Mouse (Mus musculus): ENCODE measurements at regions not wholly inside any gene's neighbourhood (a gene's known extent, or its start where the extent isn't known, plus 50 kb on each side); places are given as distances from the start of the nearest gene placed in this dataset.
A peak's percentile ranks its signal among the peaks of the same experiment; 100 is the strongest.

GRCm38 (mm10) chr1:41361512-41361911 lies 556.1 kb downstream of the Tmem182 start:
- H3K9me3 ChIP-seq (ENCODE audit: control insufficient read depth, low read length), result no peaks in the 10 kb centered on the region
- no peak overlapping the region for H3K4me3 ChIP-seq (replicated peaks; ENCODE audit: low read length)
- no peak overlapping the region for H3K27ac ChIP-seq (ENCODE audit: low read length)
- no peaks in the 10 kb centered on the region for H3K27me3 ChIP-seq (replicated peaks; ENCODE audit: control insufficient read depth, insufficient read depth, low read length)
- H3K36me3 ChIP-seq (ENCODE audit: control insufficient read depth, insufficient read depth), result no peaks in the 10 kb centered on the region
- H3K4me1 ChIP-seq (replicated peaks; ENCODE audit: control insufficient read depth, insufficient read depth, low read length), result peaks cover 6% of the 10 kb centered on the region; the same call in 1 of the 2 replicates
- 43% methylated on average over 3 of the region's 3 CpGs for WGBS
- no peak for ATAC-seq
- H3K9ac ChIP-seq (replicated peaks; ENCODE audit: low read depth, low read length), result no peak overlapping the region
- H3K4me2 ChIP-seq (ENCODE audit: low read length), result no peak overlapping the region

- Histone ChIP-seq H3K4me2 (ENCODE audit: low read length) (no peak overlapping the region), H3K36me3 (ENCODE audit: control insufficient read depth, insufficient read depth) (no peaks in the 10 kb centered on the region), H3K4me3 (replicated peaks; ENCODE audit: low read length) (no peak overlapping the region), H3K27ac (ENCODE audit: low read length) (no peak overlapping the region), H3K27me3 (replicated peaks; ENCODE audit: control insufficient read depth, insufficient read depth, low read length) (no peaks in the 10 kb centered on the region), H3K9me3 (ENCODE audit: control insufficient read depth, low read length) (no peaks in the 10 kb centered on the region), H3K9ac (replicated peaks; ENCODE audit: low read depth, low read length) (no peak overlapping the region), H3K4me1 (replicated peaks; ENCODE audit: control insufficient read depth, insufficient read depth, low read length) (peaks cover 16% of the 10 kb centered on the region)
- ATAC-seq, result peak; percentile 62
- WGBS, result 40% methylated on average over 4 of the region's 4 CpGs
Observed at GRCm38 (mm10) chr1:41380013-41380412, 574.6 kb downstream of the Tmem182 start.

GRCm38 (mm10) chr1:41381487-41381886 lies 576.1 kb downstream of the Tmem182 start:
- Histone ChIP-seq H3K9ac (replicated peaks; ENCODE audit: low read depth, low read length) (no peak overlapping the region), H3K4me2 (ENCODE audit: low read length) (no peak overlapping the region), H3K27me3 (replicated peaks; ENCODE audit: control insufficient read depth, insufficient read depth, low read length) (no peaks in the 10 kb centered on the region), H3K36me3 (ENCODE audit: control insufficient read depth, insufficient read depth) (no peaks in the 10 kb centered on the region), H3K4me1 (replicated peaks; ENCODE audit: control insufficient read depth, insufficient read depth, low read length) (peaks cover 16% of the 10 kb centered on the region), H3K9me3 (ENCODE audit: control insufficient read depth, low read length) (no peaks in the 10 kb centered on the region), H3K4me3 (replicated peaks; ENCODE audit: low read length) (no peak overlapping the region), H3K27ac (ENCODE audit: low read length) (no peak overlapping the region)
- 51% methylated on average over 7 of the region's 7 CpGs for WGBS
- no peak for ATAC-seq

GRCm38 (mm10) chr1:41384731-41385130 lies 579.3 kb downstream of the Tmem182 start:
- H3K4me3 ChIP-seq (replicated peaks; ENCODE audit: low read length), result no peak overlapping the region
- peaks cover 16% of the 10 kb centered on the region for H3K4me1 ChIP-seq (replicated peaks; ENCODE audit: control insufficient read depth, insufficient read depth, low read length)
- 29% methylated on average over 1 of the region's 1 CpGs for WGBS
- H3K27me3 ChIP-seq (replicated peaks; ENCODE audit: control insufficient read depth, insufficient read depth, low read length), result no peaks in the 10 kb centered on the region
- no peaks in the 10 kb centered on the region for H3K36me3 ChIP-seq (ENCODE audit: control insufficient read depth, insufficient read depth)
- H3K9me3 ChIP-seq (ENCODE audit: control insufficient read depth, low read length), result no peaks in the 10 kb centered on the region
- H3K9ac ChIP-seq (replicated peaks; ENCODE audit: low read depth, low read length), result no peak overlapping the region
- ATAC-seq, result no peak
- H3K27ac ChIP-seq (ENCODE audit: low read length), result no peak overlapping the region
- no peak overlapping the region for H3K4me2 ChIP-seq (ENCODE audit: low read length)

- Histone ChIP-seq H3K36me3 (ENCODE audit: control insufficient read depth, insufficient read depth) (no peaks in the 10 kb centered on the region), H3K9me3 (ENCODE audit: control insufficient read depth, low read length) (no peaks in the 10 kb centered on the region), H3K4me3 (replicated peaks; ENCODE audit: low read length) (no peak overlapping the region), H3K27me3 (replicated peaks; ENCODE audit: control insufficient read depth, insufficient read depth, low read length) (no peaks in the 10 kb centered on the region), H3K4me2 (ENCODE audit: low read length) (no peak overlapping the region), H3K9ac (replicated peaks; ENCODE audit: low read depth, low read length) (no peak overlapping the region), H3K27ac (ENCODE audit: low read length) (no peak overlapping the region), H3K4me1 (replicated peaks; ENCODE audit: control insufficient read depth, insufficient read depth, low read length) (peaks cover 14% of the 10 kb centered on the region)
- ATAC-seq, result no peak
- WGBS, result 66% methylated on average over 4 of the region's 4 CpGs
Observed at GRCm38 (mm10) chr1:41386435-41386834, 581.0 kb downstream of the Tmem182 start.

GRCm38 (mm10) chr1:41390102-41390884 lies 584.9 kb downstream of the Tmem182 start:
- WGBS, result 2% methylated on average over 11 of the region's 11 CpGs
- H3K4me2 ChIP-seq (ENCODE audit: low read length), result no peak overlapping the region
- peak; percentile 95 for ATAC-seq

GRCm38 (mm10) chr1:41391071-41391470 lies 585.7 kb downstream of the Tmem182 start:
- no peak overlapping the region for H3K4me2 ChIP-seq (ENCODE audit: low read length)
- no peaks in the 10 kb centered on the region for H3K36me3 ChIP-seq (ENCODE audit: control insufficient read depth, insufficient read depth)
- H3K27me3 ChIP-seq (replicated peaks; ENCODE audit: control insufficient read depth, insufficient read depth, low read length), result no peaks in the 10 kb centered on the region
- no peaks in the 10 kb centered on the region for H3K9me3 ChIP-seq (ENCODE audit: control insufficient read depth, low read length)
- no peak overlapping the region for H3K4me3 ChIP-seq (replicated peaks; ENCODE audit: low read length)
- no peak overlapping the region for H3K27ac ChIP-seq (ENCODE audit: low read length)
- no peak overlapping the region for H3K9ac ChIP-seq (replicated peaks; ENCODE audit: low read depth, low read length)
- peaks cover 10% of the 10 kb centered on the region for H3K4me1 ChIP-seq (replicated peaks; ENCODE audit: control insufficient read depth, insufficient read depth, low read length)
- WGBS, result 50% methylated on average over 7 of the region's 7 CpGs
- ATAC-seq, result no peak

More at GRCm38 (mm10) chr1:41390102-41390884, 584.9 kb downstream of the Tmem182 start:
- no peaks in the 10 kb centered on the region for H3K27me3 ChIP-seq (replicated peaks; ENCODE audit: control insufficient read depth, insufficient read depth, low read length)
- no peak overlapping the region for H3K4me3 ChIP-seq (replicated peaks; ENCODE audit: low read length)
- no peaks in the 10 kb centered on the region for H3K9me3 ChIP-seq (ENCODE audit: control insufficient read depth, low read length)
- no peaks in the 10 kb centered on the region for H3K36me3 ChIP-seq (ENCODE audit: control insufficient read depth, insufficient read depth)
- H3K9ac ChIP-seq (replicated peaks; ENCODE audit: low read depth, low read length), result no peak overlapping the region
- peaks cover 10% of the 10 kb centered on the region for H3K4me1 ChIP-seq (replicated peaks; ENCODE audit: control insufficient read depth, insufficient read depth, low read length)
- H3K27ac ChIP-seq (ENCODE audit: low read length), result no peak overlapping the region

GRCm38 (mm10) chr1:41393287-41393686 lies 587.9 kb downstream of the Tmem182 start:
- Histone ChIP-seq H3K27me3 (replicated peaks; ENCODE audit: control insufficient read depth, insufficient read depth, low read length) (no peaks in the 10 kb centered on the region), H3K9me3 (ENCODE audit: control insufficient read depth, low read length) (no peaks in the 10 kb centered on the region), H3K4me3 (replicated peaks; ENCODE audit: low read length) (no peak overlapping the region), H3K36me3 (ENCODE audit: control insufficient read depth, insufficient read depth) (no peaks in the 10 kb centered on the region), H3K9ac (replicated peaks; ENCODE audit: low read depth, low read length) (no peak overlapping the region), H3K4me1 (replicated peaks; ENCODE audit: control insufficient read depth, insufficient read depth, low read length) (peaks cover 10% of the 10 kb centered on the region), H3K27ac (ENCODE audit: low read length) (no peak overlapping the region), H3K4me2 (ENCODE audit: low read length) (no peak overlapping the region)
- 82% methylated on average over 4 of the region's 4 CpGs for WGBS
- no peak for ATAC-seq

GRCm38 (mm10) chr1:41395081-41395480 lies 589.7 kb downstream of the Tmem182 start:
- Histone ChIP-seq H3K9ac (replicated peaks; ENCODE audit: low read depth, low read length) (no peak overlapping the region), H3K27ac (ENCODE audit: low read length) (no peak overlapping the region), H3K4me1 (replicated peaks; ENCODE audit: control insufficient read depth, insufficient read depth, low read length) (peaks cover 6% of the 10 kb centered on the region), H3K4me3 (replicated peaks; ENCODE audit: low read length) (no peak overlapping the region), H3K36me3 (ENCODE audit: control insufficient read depth, insufficient read depth) (no peaks in the 10 kb centered on the region), H3K27me3 (replicated peaks; ENCODE audit: control insufficient read depth, insufficient read depth, low read length) (no peaks in the 10 kb centered on the region), H3K4me2 (ENCODE audit: low read length) (no peak overlapping the region), H3K9me3 (ENCODE audit: control insufficient read depth, low read length) (no peaks in the 10 kb centered on the region)
- no peak for ATAC-seq
- WGBS, result 80% methylated on average over 3 of the region's 3 CpGs

All from forebrain, embryonic 16.5 days (tissue).